Mouse (Mus musculus) neutrophil, adult 5-6 weeks (primary cell): ENCODE data around the gene Samsn1. TPM values are rescaled to one million over a fixed set of nuclear protein-coding genes. Genes with fewer than 3 reads are reported as not detected.
"Not testable (repeated sequence)": the region's sequence is repeated elsewhere in the genome, so short reads cannot be mapped to it uniquely, and the experiment has no call there.

Source experiments
- ATAC-seq: fragments of 151-379, 151-347 bp; 2 replicates; pipeline ENCODE4 v1.8.0; 2017; ENCODE audit warnings: mild to moderate bottlenecking, moderate TSS enrichment; ENCODE audit not compliant: insufficient number of reproducible peaks, poor library complexity, low FRiP score, severe bottlenecking; ENCODE audit errors: extremely low read depth
- total RNA-seq: library from RNA; stranded (forward); fragments of 200-1000 nt; gene quantifications from 2 replicates; pipeline ENCODE4 v1.2.3, GENCODE M21; 2017

The Samsn1 gene
- total RNA-seq, 1 experiment from 2014 or later: 181 TPM

DNA sequence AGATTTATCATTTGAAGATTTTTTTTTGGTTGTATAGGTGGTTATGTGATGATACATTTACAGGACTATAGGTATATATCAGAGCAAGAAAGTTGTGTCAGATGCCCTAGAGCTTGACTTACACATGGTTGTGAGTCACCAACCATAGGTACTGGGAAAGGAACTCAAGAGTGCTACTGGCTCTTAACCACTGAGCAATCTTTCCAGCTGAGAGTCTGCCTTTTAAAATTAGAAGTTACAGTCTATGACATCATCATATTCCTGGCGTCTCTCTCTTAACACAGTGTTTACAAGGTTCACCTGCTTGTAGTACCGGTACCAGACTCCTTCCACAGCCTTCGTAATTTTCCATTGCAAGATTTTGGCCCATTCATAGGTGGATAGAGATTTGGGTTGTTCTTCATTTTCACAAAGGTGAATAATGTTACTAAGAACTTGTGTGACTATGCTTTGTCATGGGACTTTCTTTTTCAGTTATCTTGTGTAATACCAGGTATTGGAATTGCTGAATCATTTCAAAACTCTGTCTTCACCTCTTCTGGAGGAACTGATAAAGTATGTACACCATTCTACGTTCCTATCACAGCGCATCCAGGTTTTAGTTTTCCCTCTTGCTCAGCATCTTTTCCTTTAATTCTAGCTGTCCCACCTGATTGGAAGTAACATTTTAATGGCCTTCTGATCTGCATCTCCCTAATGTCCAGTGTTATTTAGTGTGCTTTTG is 184.2 kb downstream of the Samsn1 start:
- peak; percentile 79 for ATAC-seq

DNA sequence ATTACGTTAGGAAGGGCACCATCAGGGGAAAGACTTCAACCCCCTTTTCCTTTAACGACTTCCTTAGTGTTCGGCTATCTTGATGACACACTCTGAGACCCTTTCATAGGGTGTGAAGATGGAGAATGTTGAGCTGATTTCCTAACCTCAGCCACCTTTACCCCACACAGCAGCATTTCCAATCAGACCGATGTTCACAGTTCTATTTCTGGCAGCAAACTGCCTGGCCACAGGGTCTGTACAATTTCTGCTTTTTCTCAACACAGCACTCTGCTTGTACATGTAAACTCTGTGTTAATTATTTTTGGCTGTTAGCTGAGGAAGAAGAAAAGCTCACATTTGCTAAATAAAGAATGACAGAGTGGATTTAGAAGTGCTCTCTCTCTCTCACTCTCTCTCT is 190.7 kb downstream of the Samsn1 start:
- no peak for ATAC-seq

DNA sequence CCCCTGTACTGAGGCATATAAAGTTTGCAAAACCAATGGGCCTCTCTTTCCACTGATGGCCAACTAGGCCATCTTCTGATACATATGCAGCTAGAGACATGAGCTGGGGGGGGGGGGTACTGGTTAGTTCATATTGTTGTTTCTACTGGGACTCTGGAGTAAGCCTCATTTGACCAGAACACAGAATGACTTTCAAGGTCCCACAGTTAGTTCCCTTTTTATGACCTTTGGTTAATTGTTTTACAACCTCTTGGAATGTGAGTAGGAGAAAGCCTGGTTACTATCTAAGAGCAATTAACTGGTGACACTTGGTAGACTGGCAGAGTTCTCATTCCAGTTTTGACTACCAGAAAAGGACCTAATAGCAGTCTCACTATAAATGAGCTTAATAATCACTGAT is 195.1 kb downstream of the Samsn1 start:
- ATAC-seq: not testable (repeated sequence)

DNA sequence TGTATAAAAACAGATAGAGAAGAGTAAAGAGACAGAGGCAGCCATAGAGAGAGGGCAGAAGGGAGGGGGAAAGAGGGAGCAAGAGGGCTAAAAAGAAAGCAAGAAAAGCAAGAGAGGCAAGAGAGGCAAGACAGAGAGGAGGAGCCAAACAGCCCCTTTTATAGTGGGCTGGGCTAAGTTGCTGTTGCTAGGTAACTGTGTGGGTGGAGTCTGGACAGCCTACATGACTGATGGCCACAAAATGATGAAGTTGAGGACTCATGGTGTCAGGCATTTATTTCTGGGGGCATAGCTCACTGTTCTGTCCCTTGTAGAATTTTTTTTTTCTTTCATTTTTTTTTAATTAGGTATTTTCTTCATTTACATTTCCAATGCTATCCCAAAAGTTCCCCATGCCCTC is 195.6 kb downstream of the Samsn1 start:
- no peak for ATAC-seq

DNA sequence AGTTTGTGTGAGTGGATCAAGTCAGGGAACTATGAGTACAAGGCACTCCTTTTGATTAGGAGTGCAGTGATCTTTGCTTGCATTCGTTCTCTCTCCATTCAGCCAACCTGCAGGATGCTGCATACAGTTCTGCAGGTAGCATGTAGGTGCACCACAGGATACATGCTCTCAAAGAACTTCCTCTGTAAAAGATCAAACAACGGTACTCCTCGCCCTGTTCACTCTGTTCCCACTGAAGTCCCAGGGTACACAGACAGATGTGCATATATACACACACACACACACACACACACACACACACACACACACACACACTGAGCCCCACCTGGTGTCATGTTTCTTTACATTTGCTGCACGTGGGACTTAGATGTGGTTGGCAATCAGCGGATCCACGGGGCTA is 198.9 kb downstream of the Samsn1 start:
- no peak for ATAC-seq

DNA sequence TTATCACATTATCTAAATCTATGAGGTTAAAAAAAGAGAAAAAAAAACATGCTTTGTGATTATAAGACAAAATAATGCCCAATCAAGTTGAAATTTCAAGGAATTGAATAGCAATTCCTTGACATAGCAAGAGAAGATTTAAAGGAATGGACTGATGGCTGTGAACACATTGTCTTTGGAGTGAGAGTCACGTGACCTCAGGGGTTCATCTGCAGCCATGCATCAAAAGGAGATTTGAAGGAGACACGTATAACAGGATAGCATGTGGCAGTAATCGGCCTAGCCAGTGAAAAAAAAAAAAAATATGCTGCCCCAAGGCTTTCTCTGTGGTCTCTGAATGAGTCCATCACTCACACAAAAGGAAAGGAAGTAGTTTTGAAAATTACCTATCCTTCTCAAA is 201.1 kb downstream of the Samsn1 start:
- ATAC-seq: no peak
